Mouse (Mus musculus): ENCODE data around the gene Ftl1. TPM values are rescaled to one million over a fixed set of nuclear protein-coding genes. Genes with fewer than 3 reads are reported as not detected.

Gene Ftl1
- polyA plus RNA-seq, 1 experiment from 2014 or later, result 6,674 TPM

- Histone ChIP-seq H3K4me1 (replicated peaks; ENCODE audit: insufficient read depth, low read length) (peaks cover 20% of the 10 kb centered on the region), H3K4me3 (replicated peaks; ENCODE audit: low read depth, low read length) (no peak overlapping the region), H3K9ac (ENCODE audit: low read depth, low read length) (no peak overlapping the region), H3K4me2 (ENCODE audit: low read length) (no peak overlapping the region), H3K27ac (no peak overlapping the region), H3K36me3 (ENCODE audit: insufficient read depth, low read length) (no peaks in the 10 kb centered on the region), H3K27me3 (ENCODE audit: insufficient read depth, low read length) (peaks cover 42% of the 10 kb centered on the region), H3K9me3 (replicated peaks; ENCODE audit: low read length) (no peaks in the 10 kb centered on the region)
- no peak for DNase-seq (ENCODE audit: low spot score)
- 83% methylated on average over 8 of the region's 8 CpGs for WGBS
- no peak for ATAC-seq (replicated peaks; ENCODE audit: low FRiP score, low read depth)
- no peak for TF ChIP-seq CTCF (IDR thresholded peaks at IDR 0.05; ENCODE audit: low read depth)
Observed at GRCm38 (mm10) chr7:45409497-45410163, 50.1 kb downstream of the Ftl1 start.

GRCm38 (mm10) chr7:45408949-45409348 is 50.7 kb downstream of the Ftl1 start:
- Histone ChIP-seq H3K9me3 (replicated peaks; ENCODE audit: low read length) (no peaks in the 10 kb centered on the region), H3K4me3 (replicated peaks; ENCODE audit: low read depth, low read length) (no peak overlapping the region), H3K27me3 (ENCODE audit: insufficient read depth, low read length) (peaks cover 36% of the 10 kb centered on the region), H3K4me1 (replicated peaks; ENCODE audit: insufficient read depth, low read length) (peaks cover 15% of the 10 kb centered on the region), H3K27ac (no peak overlapping the region), H3K9ac (ENCODE audit: low read depth, low read length) (no peak overlapping the region), H3K36me3 (ENCODE audit: insufficient read depth, low read length) (no peaks in the 10 kb centered on the region), H3K4me2 (ENCODE audit: low read length) (no peak overlapping the region)
- 88% methylated on average over 17 of the region's 17 CpGs for WGBS
- no peak for DNase-seq (ENCODE audit: low spot score)
- no peak for ATAC-seq (replicated peaks; ENCODE audit: low FRiP score, low read depth)
- TF ChIP-seq CTCF (IDR thresholded peaks at IDR 0.05; ENCODE audit: low read depth), result no peak

- ATAC-seq (replicated peaks; ENCODE audit: low FRiP score, low read depth), result no peak
- Histone ChIP-seq H3K4me3 (replicated peaks; ENCODE audit: low read depth, low read length) (no peak overlapping the region), H3K27me3 (ENCODE audit: insufficient read depth, low read length) (peaks cover 36% of the 10 kb centered on the region), H3K9ac (ENCODE audit: low read depth, low read length) (no peak overlapping the region), H3K9me3 (replicated peaks; ENCODE audit: low read length) (no peaks in the 10 kb centered on the region), H3K27ac (no peak overlapping the region), H3K36me3 (ENCODE audit: insufficient read depth, low read length) (no peaks in the 10 kb centered on the region), H3K4me2 (ENCODE audit: low read length) (no peak overlapping the region), H3K4me1 (replicated peaks; ENCODE audit: insufficient read depth, low read length) (peaks cover 11% of the 10 kb centered on the region; the same call in 1 of the 2 replicates)
- 69% methylated on average over 7 of the region's 7 CpGs for WGBS
- no peak for DNase-seq (ENCODE audit: low spot score)
- no peak for TF ChIP-seq CTCF (IDR thresholded peaks at IDR 0.05; ENCODE audit: low read depth)
Observed at GRCm38 (mm10) chr7:45408351-45408750, 51.3 kb downstream of the Ftl1 start.

Small RNAs within 50 kb of the gene (microRNA-seq; reads per million reads assigned to microRNA genes)
- not detected for gene Gm22133

Other genes with a start within 250 kb of the Ftl1 start
- gene Dkkl1, start 247.7 kb downstream of the Ftl1 start, polyA plus RNA-seq (2015; fragmentation: Nextera tagmentation; extraction: Ambion mirVana), result 0.47 and 1.3 TPM in 2 replicates
- 94.3 and 112 TPM in 2 replicates for gene Tead2, start 244.1 kb downstream of the Ftl1 start, polyA plus RNA-seq (2015; fragmentation: Nextera tagmentation; extraction: Ambion mirVana)
- 2.1 and 2.6 TPM in 2 replicates for gene Cd37, start 220.8 kb downstream of the Ftl1 start, polyA plus RNA-seq (2015; fragmentation: Nextera tagmentation; extraction: Ambion mirVana)
- 0.18 and 0.45 TPM in 2 replicates for gene Slc6a16, start 218.8 kb downstream of the Ftl1 start, polyA plus RNA-seq (2015; fragmentation: Nextera tagmentation; extraction: Ambion mirVana)
- gene Slc6a21, start 182.4 kb downstream of the Ftl1 start, polyA plus RNA-seq (2015; fragmentation: Nextera tagmentation; extraction: Ambion mirVana), result not detected in 2 replicates
- gene Trpm4, start 126.1 kb downstream of the Ftl1 start, polyA plus RNA-seq (2015; fragmentation: Nextera tagmentation; extraction: Ambion mirVana), result 14.4 and 15.9 TPM in 2 replicates
- 0.75 and 1.1 TPM in 2 replicates for gene Hrc, start 124.6 kb downstream of the Ftl1 start, polyA plus RNA-seq (2015; fragmentation: Nextera tagmentation; extraction: Ambion mirVana)
- 4.3 and 5.4 TPM in 2 replicates for gene Ppfia3, start 92.9 kb downstream of the Ftl1 start, polyA plus RNA-seq (2015; fragmentation: Nextera tagmentation; extraction: Ambion mirVana)
- 1.2 and 1.6 TPM in 2 replicates for gene Lin7b, start 89.3 kb downstream of the Ftl1 start, polyA plus RNA-seq (2015; fragmentation: Nextera tagmentation; extraction: Ambion mirVana)
- 148 and 163 TPM in 2 replicates for gene Snrnp70, start 64.1 kb downstream of the Ftl1 start, polyA plus RNA-seq (2015; fragmentation: Nextera tagmentation; extraction: Ambion mirVana)
- gene Kcna7, start 54.2 kb downstream of the Ftl1 start, polyA plus RNA-seq (2015; fragmentation: Nextera tagmentation; extraction: Ambion mirVana), result 0.05 and 0.06 TPM in 2 replicates
- 1.5 and 1.6 TPM in 2 replicates for gene Ntf5, start 46.2 kb downstream of the Ftl1 start, polyA plus RNA-seq (2015; fragmentation: Nextera tagmentation; extraction: Ambion mirVana)
- gene Lhb, start 39.1 kb downstream of the Ftl1 start, polyA plus RNA-seq (2015; fragmentation: Nextera tagmentation; extraction: Ambion mirVana), result not detected in 2 replicates
- gene Gys1, start 25.0 kb downstream of the Ftl1 start, polyA plus RNA-seq (2015; fragmentation: Nextera tagmentation; extraction: Ambion mirVana), result 26.0 and 26.9 TPM in 2 replicates
- gene Ruvbl2, start 21.8 kb downstream of the Ftl1 start, polyA plus RNA-seq (2015; fragmentation: Nextera tagmentation; extraction: Ambion mirVana), result 94.6 and 98.9 TPM in 2 replicates
- 183 and 194 TPM in 2 replicates for gene Bax, start 7.0 kb upstream of the Ftl1 start, polyA plus RNA-seq (2015; fragmentation: Nextera tagmentation; extraction: Ambion mirVana)
- 0.93 and 1.1 TPM in 2 replicates for gene Tulp2, start 22.0 kb upstream of the Ftl1 start, polyA plus RNA-seq (2015; fragmentation: Nextera tagmentation; extraction: Ambion mirVana)
- gene Gm45808, start 26.9 kb upstream of the Ftl1 start, polyA plus RNA-seq (2015; fragmentation: Nextera tagmentation; extraction: Ambion mirVana), result not detected in 2 replicates
- 1.8 TPM in 2 replicates for gene Dhdh, start 28.9 kb upstream of the Ftl1 start, polyA plus RNA-seq (2015; fragmentation: Nextera tagmentation; extraction: Ambion mirVana)
- gene Nucb1, start 50.5 kb upstream of the Ftl1 start, polyA plus RNA-seq (2015; fragmentation: Nextera tagmentation; extraction: Ambion mirVana), result 246 and 265 TPM in 2 replicates
- gene Ppp1r15a, start 66.4 kb upstream of the Ftl1 start, polyA plus RNA-seq (2015; fragmentation: Nextera tagmentation; extraction: Ambion mirVana), result 21.4 and 21.9 TPM in 2 replicates
- gene Plekha4, start 66.4 kb upstream of the Ftl1 start, polyA plus RNA-seq (2015; fragmentation: Nextera tagmentation; extraction: Ambion mirVana), result 5.1 and 5.8 TPM in 2 replicates
- 20.5 and 21.0 TPM in 2 replicates for gene Hsd17b14, start 95.0 kb upstream of the Ftl1 start, polyA plus RNA-seq (2015; fragmentation: Nextera tagmentation; extraction: Ambion mirVana)
- gene Bcat2, start 110.3 kb upstream of the Ftl1 start, polyA plus RNA-seq (2015; fragmentation: Nextera tagmentation; extraction: Ambion mirVana), result 92.7 and 93.0 TPM in 2 replicates
- 0.12 TPM in 1 of 2 replicates, not detected in the other for gene Fgf21, start 155.6 kb upstream of the Ftl1 start, polyA plus RNA-seq (2015; fragmentation: Nextera tagmentation; extraction: Ambion mirVana)
- 0.08 and 0.26 TPM in 2 replicates for gene Fut1, start 157.4 kb upstream of the Ftl1 start, polyA plus RNA-seq (2015; fragmentation: Nextera tagmentation; extraction: Ambion mirVana)
- gene Izumo1, start 161.9 kb upstream of the Ftl1 start, polyA plus RNA-seq (2015; fragmentation: Nextera tagmentation; extraction: Ambion mirVana), result 0.17 and 0.29 TPM in 2 replicates
- gene Rasip1, start 167.6 kb upstream of the Ftl1 start, polyA plus RNA-seq (2015; fragmentation: Nextera tagmentation; extraction: Ambion mirVana), result 16.9 and 21.1 TPM in 2 replicates
- 3.9 and 4.8 TPM in 2 replicates for gene Mamstr, start 180.1 kb upstream of the Ftl1 start, polyA plus RNA-seq (2015; fragmentation: Nextera tagmentation; extraction: Ambion mirVana)
- 0.38 TPM in 2 replicates for gene Fut2, start 206.5 kb upstream of the Ftl1 start, polyA plus RNA-seq (2015; fragmentation: Nextera tagmentation; extraction: Ambion mirVana)
- 0.18 and 0.23 TPM in 2 replicates for gene Ntn5, start 224.1 kb upstream of the Ftl1 start, polyA plus RNA-seq (2015; fragmentation: Nextera tagmentation; extraction: Ambion mirVana)
- 0.13 and 0.32 TPM in 2 replicates for gene Sec1, start 234.5 kb upstream of the Ftl1 start, polyA plus RNA-seq (2015; fragmentation: Nextera tagmentation; extraction: Ambion mirVana)
- 7.5 and 8.9 TPM in 2 replicates for gene Car11, start 240.0 kb upstream of the Ftl1 start, polyA plus RNA-seq (2015; fragmentation: Nextera tagmentation; extraction: Ambion mirVana)
- 8.4 and 8.6 TPM in 2 replicates for gene Dbp, start 245.2 kb upstream of the Ftl1 start, polyA plus RNA-seq (2015; fragmentation: Nextera tagmentation; extraction: Ambion mirVana)

All from kidney, postnatal 0 days (tissue).